Mouse (Mus musculus) embryonic facial prominence, embryonic 13.5 days (tissue): ENCODE measurements around the gene Plpp3. TPM values are rescaled to one million over a fixed set of nuclear protein-coding genes. Genes with fewer than 3 reads are reported as not detected.

Experiments
- ATAC-seq: fragments of 200-750 bp; cut with Nextera tagmentation; 2 replicates; pipeline ENCODE4 v1.8.0; 2017; ENCODE audit warnings: low read depth; ENCODE audit not compliant: insufficient number of reproducible peaks, insufficient read depth, low FRiP score, low TSS enrichment
- H3K27ac ChIP-seq: fragments of 300-500 bp; sonication (generic); 2 replicates; pipeline ENCODE4 v1.5.1; 2015; ENCODE audit warnings: moderate library complexity, mild to moderate bottlenecking, inconsistent platforms
- H3K27me3 ChIP-seq: fragments of 300-500 bp; sonication (generic); 2 replicates; pipeline ENCODE4 v1.6.1; 2015; ENCODE audit warnings: mild to moderate bottlenecking, inconsistent platforms
- H3K36me3 ChIP-seq: fragments of 300-500 bp; sonication (generic); 2 replicates; pipeline ENCODE4 v1.6.1; 2015; ENCODE audit warnings: mild to moderate bottlenecking, inconsistent platforms
- H3K4me1 ChIP-seq: fragments of 300-500 bp; sonication (generic); 2 replicates; pipeline ENCODE4 v1.6.1; 2015; ENCODE audit warnings: inconsistent platforms
- H3K4me2 ChIP-seq: fragments of 300-500 bp; sonication (generic); 2 replicates; pipeline ENCODE4 v1.6.1; 2015; ENCODE audit warnings: moderate library complexity, mild to moderate bottlenecking, inconsistent platforms
- H3K4me3 ChIP-seq: fragments of 300-500 bp; sonication (generic); 2 replicates; pipeline ENCODE4 v1.5.1; 2015; ENCODE audit warnings: mild to moderate bottlenecking, inconsistent platforms
- H3K9ac ChIP-seq: fragments of 300-500 bp; sonication (generic); 2 replicates; pipeline ENCODE4 v1.6.1; 2015; ENCODE audit warnings: mild to moderate bottlenecking, inconsistent platforms
- H3K9me3 ChIP-seq: fragments of 300-500 bp; sonication (generic); 2 replicates; pipeline ENCODE4 v1.6.1; 2016; ENCODE audit warnings: inconsistent platforms
- WGBS: fragments of 180-500 bp; shearing (Covaris S2); methylation state at CpG from one replicate; pipeline ENCODE4 v1.1.7; 2015; ENCODE audit warnings: mixed read lengths; 5-methylcytosine and 5-hydroxymethylcytosine counted together
- polyA plus RNA-seq: library from polyadenylated mRNA; unstranded; fragments of >200 nt; fragmentation: Nextera tagmentation; extraction: Ambion mirVana; gene quantifications from 2 replicates; pipeline ENCODE4 v1.2.1, GENCODE M21; 2015

Plpp3 gene
- polyA plus RNA-seq, 1 experiment from 2014 or later: 150 TPM

DNA sequence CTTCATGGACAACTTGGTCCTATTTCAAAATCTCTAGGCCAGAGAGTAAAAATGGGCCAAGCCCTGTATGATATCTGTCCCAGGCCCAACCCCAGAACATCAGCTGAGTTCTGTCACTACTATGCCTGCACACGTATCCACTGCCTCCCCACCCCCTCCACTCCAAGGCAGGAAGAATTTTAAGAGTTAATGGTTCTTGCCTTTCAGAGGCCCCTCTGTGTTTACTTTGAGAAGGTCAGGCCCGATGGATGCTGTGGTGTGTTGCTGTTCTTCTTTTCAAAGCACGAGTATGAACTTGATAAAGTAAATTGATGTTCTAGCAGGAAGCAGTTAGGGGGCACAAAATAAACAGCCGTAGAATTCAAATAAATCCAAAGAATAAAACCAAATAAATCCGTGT lies 35.5 kb downstream of the Plpp3 start:
- 17% methylated on average over 5 of the region's 5 CpGs for WGBS
- Histone ChIP-seq H3K4me1 (peaks cover 57% of the 10 kb centered on the region), H3K27ac (no peak overlapping the region)

DNA sequence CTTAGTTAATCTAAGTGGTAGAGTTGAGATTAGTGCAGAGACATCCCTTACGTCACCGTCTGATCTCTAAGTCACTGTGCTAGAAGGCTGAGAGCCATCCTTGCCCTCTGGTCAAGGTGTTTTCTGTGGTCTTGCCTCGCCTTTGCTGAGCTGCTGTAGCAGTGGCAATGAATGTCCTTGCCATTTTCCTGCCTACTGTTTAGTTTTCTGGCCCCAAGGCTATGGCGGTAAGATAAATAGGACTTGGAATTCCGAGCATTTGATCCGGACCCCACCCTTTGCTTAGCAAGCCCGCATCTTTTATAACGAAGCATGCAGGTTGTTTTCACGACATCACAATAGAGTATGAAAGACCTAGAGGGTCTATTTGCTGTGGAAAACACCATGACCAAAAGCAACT lies 38.1 kb downstream of the Plpp3 start:
- 71% methylated on average over 9 of the region's 9 CpGs for WGBS
- Histone ChIP-seq H3K27me3 (no peaks in the 10 kb centered on the region), H3K9ac (no peak overlapping the region), H3K9me3 (no peaks in the 10 kb centered on the region), H3K4me3 (no peak overlapping the region), H3K4me2 (no peak overlapping the region), H3K27ac (no peak overlapping the region), H3K36me3 (peaks cover 51% of the 10 kb centered on the region), H3K4me1 (peaks cover 56% of the 10 kb centered on the region)
- ATAC-seq: no peak

More for the DNA sequence above, 35.5 kb downstream of the Plpp3 start:
- H3K36me3 ChIP-seq: peaks cover 35% of the 10 kb centered on the region
- H3K4me2 ChIP-seq: no peak overlapping the region
- H3K9me3 ChIP-seq: no peaks in the 10 kb centered on the region
- no peak overlapping the region for H3K9ac ChIP-seq
- H3K4me3 ChIP-seq: no peak overlapping the region
- ATAC-seq: no peak
- no peaks in the 10 kb centered on the region for H3K27me3 ChIP-seq

DNA sequence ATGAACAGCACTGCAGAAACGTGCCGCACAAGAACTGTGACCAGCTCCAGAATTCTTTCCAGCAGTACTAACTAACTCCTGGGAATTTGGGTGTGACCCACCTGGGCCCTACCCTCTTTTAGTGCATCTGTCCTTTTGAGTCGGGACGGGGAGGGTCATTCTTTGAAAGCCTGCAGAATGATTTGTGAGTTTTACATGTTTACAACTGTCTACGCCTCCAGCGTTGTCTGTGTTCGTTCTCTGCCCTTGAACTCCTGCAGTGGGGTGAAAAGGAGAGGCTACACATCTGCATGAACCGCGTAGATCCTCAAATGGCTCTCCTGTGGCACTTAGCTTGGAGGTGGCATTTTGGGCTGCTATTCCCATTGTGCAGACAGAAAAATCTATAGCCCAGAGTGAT lies 39.0 kb downstream of the Plpp3 start:
- Histone ChIP-seq H3K4me2 (no peak overlapping the region), H3K9ac (no peak overlapping the region), H3K27ac (0 out of 2 replicates have a peak overlapping the region, but pooled peaks have one; percentile 17), H3K4me1 (peaks cover 56% of the 10 kb centered on the region), H3K36me3 (peaks cover 51% of the 10 kb centered on the region), H3K27me3 (no peaks in the 10 kb centered on the region), H3K4me3 (no peak overlapping the region), H3K9me3 (no peaks in the 10 kb centered on the region)
- WGBS: 80% methylated on average over 9 of the region's 9 CpGs
- no peak for ATAC-seq

DNA sequence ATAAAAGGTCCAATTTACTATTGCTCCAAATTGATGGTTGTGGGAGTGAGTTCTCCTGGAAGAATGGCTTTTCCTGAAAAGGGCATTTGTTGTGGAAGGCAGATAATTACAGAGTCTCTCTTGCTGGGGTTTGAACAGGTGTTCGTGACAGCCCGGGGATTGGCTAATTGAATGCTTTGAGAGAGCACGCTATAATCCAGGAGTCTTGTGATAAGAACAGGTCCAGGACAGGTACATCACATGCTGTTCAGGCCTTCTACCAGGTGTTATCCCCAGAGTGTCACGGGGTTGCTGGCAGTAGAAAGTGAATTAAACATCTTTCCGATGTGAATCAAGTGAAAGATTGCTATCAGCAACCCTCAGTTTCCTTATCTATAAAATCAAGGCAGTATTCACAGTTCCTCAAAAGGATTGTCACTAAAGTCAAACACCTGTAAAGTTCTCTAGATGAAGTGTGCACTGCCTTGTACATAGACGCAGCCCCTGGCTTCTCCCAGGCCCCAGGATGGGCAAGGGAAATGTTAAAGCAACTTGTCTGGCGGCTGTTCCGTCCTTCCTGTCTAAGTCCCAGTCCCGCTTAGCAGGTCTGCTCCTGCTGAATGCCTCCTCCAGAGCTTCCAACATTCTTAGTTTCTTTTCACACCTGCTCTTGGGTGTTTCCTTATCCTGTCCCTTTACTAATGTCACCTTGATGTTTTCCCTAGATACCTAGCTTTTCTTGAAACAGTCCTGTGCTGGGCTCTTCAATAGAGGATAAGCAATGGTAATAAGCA lies 40.0 kb downstream of the Plpp3 start:
- H3K4me1 ChIP-seq: peaks cover 53% of the 10 kb centered on the region
- H3K9ac ChIP-seq: no peak overlapping the region
- H3K4me2 ChIP-seq: no peak overlapping the region
- no peaks in the 10 kb centered on the region for H3K27me3 ChIP-seq
- ATAC-seq: no peak
- H3K9me3 ChIP-seq: no peaks in the 10 kb centered on the region
- WGBS: 69% methylated on average over 9 of the region's 9 CpGs
- H3K36me3 ChIP-seq: peaks cover 54% of the 10 kb centered on the region
- H3K4me3 ChIP-seq: no peak overlapping the region
- no peak overlapping the region for H3K27ac ChIP-seq

DNA sequence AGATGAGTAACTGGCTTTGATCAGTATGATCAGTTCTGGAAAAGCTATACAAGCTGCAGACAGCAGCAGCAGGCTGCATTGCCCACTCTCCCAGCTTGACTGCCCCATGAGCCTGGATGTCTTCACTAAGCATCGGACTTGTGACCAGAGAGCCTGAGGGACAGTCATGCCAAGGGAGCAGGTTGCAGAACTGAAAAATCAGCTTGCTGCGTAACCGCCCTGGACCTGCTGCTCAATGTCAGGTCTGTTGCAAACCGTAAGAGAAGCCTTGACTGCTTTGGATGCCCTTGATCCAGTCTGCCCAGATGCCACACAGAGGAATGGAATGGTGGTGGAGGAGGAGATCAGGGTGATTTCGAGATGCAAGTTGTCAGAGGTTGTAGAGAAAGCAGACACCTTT lies 41.5 kb downstream of the Plpp3 start:
- H3K4me1 ChIP-seq: peaks cover 57% of the 10 kb centered on the region
- peaks cover 57% of the 10 kb centered on the region for H3K36me3 ChIP-seq
- no peaks in the 10 kb centered on the region for H3K9me3 ChIP-seq
- WGBS: 86% methylated on average over 5 of the region's 5 CpGs
- no peak overlapping the region for H3K9ac ChIP-seq
- H3K4me2 ChIP-seq: no peak overlapping the region
- no peak overlapping the region for H3K4me3 ChIP-seq
- no peak overlapping the region for H3K27ac ChIP-seq
- no peaks in the 10 kb centered on the region for H3K27me3 ChIP-seq
- ATAC-seq: no peak

DNA sequence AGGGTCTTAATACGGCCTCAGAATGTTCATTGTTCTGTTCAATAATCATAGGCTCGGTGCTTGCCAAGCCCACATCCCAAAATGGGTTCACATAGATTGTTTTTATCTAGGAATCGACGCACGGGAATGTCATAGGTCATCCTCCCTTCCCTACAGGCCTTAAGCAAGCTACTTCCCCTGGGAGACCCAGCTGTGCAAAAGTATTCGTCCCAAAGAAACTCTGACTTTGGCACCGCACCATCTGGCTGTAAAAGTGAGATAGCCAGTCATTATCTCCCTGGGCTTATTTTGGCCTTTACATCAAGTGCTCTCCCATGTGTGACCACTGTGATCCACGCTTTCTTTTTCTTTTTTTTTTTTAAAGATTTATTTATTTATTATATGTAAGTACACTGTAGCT lies 42.2 kb downstream of the Plpp3 start:
- H3K27ac ChIP-seq: no peak overlapping the region
- H3K4me1 ChIP-seq: peaks cover 58% of the 10 kb centered on the region
- H3K9me3 ChIP-seq: no peaks in the 10 kb centered on the region
- H3K4me3 ChIP-seq: no peak overlapping the region
- 65% methylated on average over 8 of the region's 8 CpGs for WGBS
- no peak overlapping the region for H3K9ac ChIP-seq
- H3K27me3 ChIP-seq: no peaks in the 10 kb centered on the region
- peaks cover 51% of the 10 kb centered on the region for H3K36me3 ChIP-seq
- no peak overlapping the region for H3K4me2 ChIP-seq
- ATAC-seq: no peak

DNA sequence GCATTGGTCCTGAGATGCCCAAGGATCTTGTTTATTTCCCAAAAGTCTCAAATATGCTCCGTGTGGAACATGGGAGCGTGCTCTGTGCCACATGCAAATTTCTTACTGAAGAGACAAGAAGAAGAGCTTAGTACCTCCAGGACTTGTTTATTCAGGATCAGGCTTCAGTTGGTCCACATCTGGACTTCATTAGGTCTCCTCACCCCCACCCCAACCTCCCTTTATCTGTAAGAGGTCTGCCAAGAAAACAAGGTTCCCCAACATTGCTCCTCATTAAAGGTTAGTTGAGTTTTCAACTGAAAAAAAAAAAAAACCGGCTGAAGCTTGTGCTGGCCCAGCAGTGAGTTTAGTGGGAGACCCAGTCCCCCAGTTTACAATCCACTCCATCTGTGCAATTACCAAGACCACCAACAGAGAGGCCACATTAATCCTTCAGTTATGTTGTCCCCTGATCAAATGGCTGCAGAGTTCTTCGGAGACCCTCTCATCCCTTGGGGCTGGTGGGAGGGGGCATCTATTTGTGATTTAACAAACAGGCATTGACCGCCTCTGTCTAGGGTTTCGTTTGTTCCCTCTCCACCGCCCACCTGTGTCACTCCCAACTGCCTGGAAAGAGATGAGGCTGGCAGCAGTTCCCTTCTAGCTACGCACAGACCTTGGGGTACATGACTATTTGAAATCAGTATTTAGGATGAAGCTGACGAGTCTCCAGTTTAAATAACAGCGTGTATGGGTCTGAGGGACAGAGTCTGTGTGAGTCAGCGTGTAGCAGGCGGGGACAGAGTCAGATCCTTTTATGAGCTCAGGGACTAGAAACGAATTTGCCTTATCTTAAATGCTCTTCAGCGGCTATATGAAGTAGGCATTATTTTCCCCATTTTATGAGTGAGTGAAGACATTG lies 43.7 kb downstream of the Plpp3 start:
- H3K9ac ChIP-seq: no peak overlapping the region
- H3K4me3 ChIP-seq: no peak overlapping the region
- H3K27ac ChIP-seq: peak overlapping the region; percentile 45; the same call in 1 of the 2 replicates
- no peaks in the 10 kb centered on the region for H3K9me3 ChIP-seq
- H3K4me2 ChIP-seq: no peak overlapping the region
- H3K36me3 ChIP-seq: peaks cover 36% of the 10 kb centered on the region
- 29% methylated on average over 14 of the region's 14 CpGs for WGBS
- no peak for ATAC-seq
- no peaks in the 10 kb centered on the region for H3K27me3 ChIP-seq
- peaks cover 71% of the 10 kb centered on the region for H3K4me1 ChIP-seq

DNA sequence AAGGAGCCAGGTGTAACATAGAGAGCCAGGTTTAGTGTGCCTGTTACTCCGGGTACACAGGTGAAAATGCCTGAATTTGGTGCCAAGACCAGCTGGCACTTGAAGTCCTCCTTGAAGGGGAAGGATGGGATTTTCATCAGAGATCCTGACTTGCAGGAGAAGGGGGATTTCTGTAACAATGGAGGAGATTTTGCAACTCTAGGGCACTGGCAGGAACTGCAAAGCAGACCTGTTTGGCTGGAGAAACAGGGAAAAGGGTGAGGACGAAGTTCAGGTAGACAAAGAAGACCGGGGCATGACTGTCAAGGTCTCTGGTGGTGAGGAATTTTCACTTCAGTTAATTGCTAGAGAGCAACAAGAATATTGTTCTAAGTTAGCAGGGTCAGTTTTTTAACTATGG lies 45.3 kb downstream of the Plpp3 start:
- H3K36me3 ChIP-seq: peaks cover 30% of the 10 kb centered on the region
- ATAC-seq: no peak
- WGBS: 79% methylated on average over 3 of the region's 3 CpGs
- H3K27me3 ChIP-seq: no peaks in the 10 kb centered on the region
- no peak overlapping the region for H3K4me2 ChIP-seq
- no peak overlapping the region for H3K9ac ChIP-seq
- H3K4me1 ChIP-seq: peaks cover 84% of the 10 kb centered on the region
- no peak overlapping the region for H3K4me3 ChIP-seq
- no peaks in the 10 kb centered on the region for H3K9me3 ChIP-seq
- H3K27ac ChIP-seq: peak overlapping the region; percentile 33

DNA sequence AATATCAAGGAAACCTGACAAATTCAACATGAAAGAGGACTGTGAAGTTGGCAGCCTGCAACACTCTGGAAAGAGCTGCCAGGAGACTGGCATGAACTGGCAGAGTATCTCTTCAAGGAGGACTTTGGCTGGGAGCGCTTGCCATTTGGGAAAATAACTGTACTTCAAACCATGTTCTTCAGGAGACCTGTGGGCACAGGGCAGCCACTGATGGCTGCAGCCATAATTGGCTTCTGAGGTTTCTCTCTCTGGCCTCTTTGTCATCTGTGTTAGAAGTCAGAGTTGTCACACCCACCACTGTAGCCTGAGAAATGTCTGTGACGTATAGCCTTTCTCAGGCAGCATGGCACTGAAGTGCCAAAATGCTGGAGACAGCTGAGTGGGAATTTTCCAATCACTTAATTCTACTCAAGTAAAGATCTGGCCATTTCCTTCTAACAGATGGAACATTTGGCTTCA lies 46.2 kb downstream of the Plpp3 start:
- H3K27ac ChIP-seq: no peak overlapping the region
- whole genome bisulfite sequencing: 76% methylated on average over 2 of the region's 2 CpGs

DNA sequence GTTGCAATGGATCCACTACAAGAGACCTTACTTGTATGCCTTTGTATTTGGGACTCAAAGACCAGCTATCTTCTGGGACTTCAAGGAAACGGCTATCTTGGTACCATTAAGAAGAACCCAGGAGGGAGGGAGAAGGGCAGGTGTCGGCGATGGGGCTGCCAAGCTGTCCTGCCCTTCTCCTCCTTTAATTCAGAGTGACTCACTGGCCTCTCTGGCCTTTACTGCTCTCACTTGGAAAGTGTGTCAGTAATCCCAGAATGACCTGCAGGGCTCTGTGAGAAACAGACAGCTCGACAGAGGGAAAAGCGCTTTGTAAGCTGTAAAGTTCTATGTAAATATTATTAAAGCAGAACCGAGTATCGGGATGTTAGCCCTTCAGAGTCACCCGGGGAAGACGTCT lies 46.9 kb downstream of the Plpp3 start:
- 66% methylated on average over 9 of the region's 9 CpGs for WGBS
- no peak overlapping the region for H3K4me2 ChIP-seq
- peaks cover 25% of the 10 kb centered on the region for H3K36me3 ChIP-seq
- H3K27ac ChIP-seq: 0 out of 2 replicates have a peak overlapping the region, but pooled peaks have one; percentile 0
- H3K4me1 ChIP-seq: peaks cover 81% of the 10 kb centered on the region
- H3K4me3 ChIP-seq: no peak overlapping the region
- no peaks in the 10 kb centered on the region for H3K9me3 ChIP-seq
- H3K27me3 ChIP-seq: no peaks in the 10 kb centered on the region
- no peak overlapping the region for H3K9ac ChIP-seq
- no peak for ATAC-seq

More for the DNA sequence above, 46.2 kb downstream of the Plpp3 start:
- Histone ChIP-seq H3K9ac (no peak overlapping the region), H3K9me3 (no peaks in the 10 kb centered on the region), H3K4me1 (peaks cover 85% of the 10 kb centered on the region), H3K4me2 (no peak overlapping the region), H3K27me3 (no peaks in the 10 kb centered on the region), H3K36me3 (peaks cover 25% of the 10 kb centered on the region), H3K4me3 (no peak overlapping the region)
- ATAC-seq: no peak

DNA sequence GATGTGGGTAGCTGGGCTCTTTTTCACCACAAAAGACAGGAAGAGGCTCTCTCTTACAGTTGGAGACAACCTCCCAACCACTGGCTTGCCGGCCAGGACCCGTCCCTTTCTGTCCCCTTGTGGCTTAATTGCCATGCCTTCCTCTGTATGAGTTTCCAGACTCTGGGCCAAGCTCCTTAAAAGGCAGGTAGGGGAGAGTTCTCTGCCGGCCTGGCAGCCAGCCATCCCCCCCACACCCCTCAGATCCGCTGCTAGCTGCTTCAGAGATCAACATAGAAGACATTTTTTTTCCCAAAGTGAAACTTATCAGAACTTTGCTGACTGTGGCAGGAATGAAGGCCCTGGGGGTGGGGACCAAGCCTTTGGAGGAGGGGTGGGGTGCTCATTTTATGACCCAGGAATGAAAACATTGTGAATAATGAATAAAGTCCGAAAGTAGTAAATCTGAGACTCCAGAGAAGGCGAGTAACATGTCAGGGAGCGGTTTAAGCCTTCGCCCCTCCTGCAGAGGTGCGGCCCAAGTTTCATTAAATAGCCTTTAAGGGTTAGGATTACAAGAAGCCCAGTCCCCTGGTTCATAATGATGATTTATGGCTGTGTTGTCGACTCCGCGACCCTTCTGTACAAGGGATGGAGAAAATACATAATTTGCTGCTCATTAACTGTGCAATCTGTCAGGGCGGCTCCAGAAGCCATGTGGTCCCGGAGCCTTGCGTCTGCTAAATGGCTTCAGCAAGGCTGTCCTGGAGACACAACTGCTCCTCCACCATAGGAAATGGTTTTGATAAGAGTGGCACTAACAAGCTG lies 48.1 kb downstream of the Plpp3 start:
- WGBS: 31% methylated on average over 15 of the region's 15 CpGs
- H3K36me3 ChIP-seq: peaks cover 34% of the 10 kb centered on the region
- ATAC-seq: no peak
- H3K4me3 ChIP-seq: no peak overlapping the region
- H3K27me3 ChIP-seq: no peaks in the 10 kb centered on the region
- no peaks in the 10 kb centered on the region for H3K9me3 ChIP-seq
- peaks cover 83% of the 10 kb centered on the region for H3K4me1 ChIP-seq
- H3K9ac ChIP-seq: no peak overlapping the region; the same call in 1 of the 2 replicates
- H3K27ac ChIP-seq: peak overlapping the region; percentile 83
- H3K4me2 ChIP-seq: 0 out of 2 replicates have a peak overlapping the region, but pooled peaks have one; percentile 10
